Mouse (Mus musculus): Measurements from ENCODE around the gene Zfp74. TPM values are rescaled to one million over a fixed set of nuclear protein-coding genes. Genes with fewer than 3 reads are reported as not detected.

The Zfp74 gene
- total and polyA plus RNA-seq, 2 experiments from 2014 or later: 7.9 to 14.6 TPM

DNA sequence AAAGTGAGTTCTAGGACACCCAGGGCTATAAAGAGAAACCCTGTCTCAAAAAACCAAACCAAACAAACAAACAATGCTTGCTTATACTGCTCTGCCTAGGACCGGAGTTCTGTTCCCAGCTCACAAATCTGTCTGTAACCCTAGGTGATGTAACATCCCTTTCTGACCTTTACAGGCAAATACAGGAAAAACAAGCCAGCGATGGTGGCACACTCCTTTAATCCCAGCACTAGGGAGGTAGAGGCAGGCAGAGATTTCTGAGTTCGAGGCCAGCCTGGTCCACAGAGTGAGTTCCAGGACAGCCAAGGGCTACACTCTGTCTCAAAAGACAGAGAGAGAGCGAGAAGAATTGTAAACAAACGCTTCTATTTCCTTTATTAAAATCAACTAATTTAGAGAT is 46.7 kb downstream of the Zfp74 start:
- TF ChIP-seq CTCF (IDR thresholded peaks at IDR 0.05; ENCODE audit: low read depth): no peak
- 91% methylated on average over 5 of the region's 5 CpGs for WGBS
- H3K4me1 ChIP-seq (ENCODE audit: insufficient read depth, low read length): no peaks in the 10 kb centered on the region; the same call in 1 of the 2 replicates
- no peaks in the 10 kb centered on the region for H3K27me3 ChIP-seq (ENCODE audit: insufficient read depth, low read length)
- peaks cover 7% of the 10 kb centered on the region for H3K36me3 ChIP-seq (ENCODE audit: insufficient read depth, low read length)
- H3K4me3 ChIP-seq (ENCODE audit: low read length): no peak overlapping the region
- DNase-seq (ENCODE audit: low spot score) (no peak), ATAC-seq (no peak)
- H3K9ac ChIP-seq (replicated peaks; ENCODE audit: low read length): no peak overlapping the region
- peak overlapping the region; percentile 59; the same call in 1 of the 2 replicates for H3K4me2 ChIP-seq (ENCODE audit: low read depth, low read length)
- H3K9me3 ChIP-seq (ENCODE audit: low read length): no peaks in the 10 kb centered on the region
- H3K27ac ChIP-seq: peak overlapping the region; percentile 90; the same call in 1 of the 2 replicates

DNA sequence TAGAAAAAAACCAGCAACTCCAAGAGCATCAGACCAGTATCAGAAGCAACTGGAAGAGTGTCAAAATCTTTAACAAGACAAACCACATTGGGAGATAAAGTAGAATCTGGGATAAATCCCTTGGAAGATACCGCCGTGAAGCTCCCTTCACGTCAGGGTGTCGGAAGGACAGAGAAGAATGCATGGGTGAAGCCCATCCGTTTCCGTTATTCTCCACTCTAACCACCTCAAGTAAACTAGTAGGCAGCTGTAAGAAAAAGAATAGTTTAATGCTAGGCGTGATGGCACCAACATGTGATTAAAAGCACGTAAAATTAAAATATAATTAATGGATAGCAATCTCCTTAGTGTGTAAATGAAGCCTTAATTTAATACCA is 47.2 kb downstream of the Zfp74 start:
- Histone ChIP-seq H3K9ac (replicated peaks; ENCODE audit: low read length) (peak overlapping the region; percentile 53; the same call in 1 of the 2 replicates), H3K9me3 (ENCODE audit: low read length) (no peaks in the 10 kb centered on the region), H3K27me3 (ENCODE audit: insufficient read depth, low read length) (no peaks in the 10 kb centered on the region), H3K4me1 (ENCODE audit: insufficient read depth, low read length) (no peaks in the 10 kb centered on the region; the same call in 1 of the 2 replicates), H3K4me3 (ENCODE audit: low read length) (peak overlapping the region; percentile 63), H3K4me2 (ENCODE audit: low read depth, low read length) (peak overlapping the region; percentile 59), H3K36me3 (ENCODE audit: insufficient read depth, low read length) (peaks cover 4% of the 10 kb centered on the region; the same call in 1 of the 2 replicates), H3K27ac (peak overlapping the region; percentile 90)
- ATAC-seq: no peak; the same call in 1 of the 2 replicates
- 12% methylated on average over 8 of the region's 8 CpGs for WGBS
- no peak for TF ChIP-seq CTCF (IDR thresholded peaks at IDR 0.05; ENCODE audit: low read depth)
- no peak for DNase-seq (ENCODE audit: low spot score)

DNA sequence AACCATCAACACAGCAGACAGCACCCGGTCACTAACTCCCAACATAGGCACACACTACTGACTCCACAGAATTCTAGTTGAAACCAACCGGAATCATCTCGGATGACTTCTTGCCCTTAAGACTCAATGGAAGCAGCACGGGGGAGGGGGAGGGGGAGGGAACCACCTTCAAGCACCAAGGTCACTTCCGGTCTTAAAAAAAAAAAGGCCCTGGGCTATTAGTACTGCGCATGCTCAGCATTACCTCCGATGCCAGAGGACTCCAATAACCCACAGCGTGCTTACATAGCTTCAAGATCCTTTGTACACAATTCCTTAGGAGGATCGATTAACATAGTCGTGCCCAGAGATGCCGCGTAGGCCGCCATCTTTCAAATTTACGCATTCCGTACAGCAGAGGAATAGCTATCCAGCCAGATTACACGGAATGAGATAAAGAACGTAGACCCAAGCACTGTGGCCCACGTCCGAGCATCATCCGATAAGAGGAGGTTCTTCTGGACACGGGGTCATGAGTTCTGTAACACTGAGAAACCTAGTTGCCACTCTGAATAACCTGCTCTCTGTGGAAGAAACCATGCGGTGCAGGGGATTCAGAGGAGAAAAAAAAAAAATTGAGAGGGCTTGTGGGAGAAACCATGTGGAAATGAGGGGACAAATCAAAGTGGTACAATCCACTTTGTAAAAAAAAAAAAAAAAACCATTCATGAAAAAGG is 47.8 kb downstream of the Zfp74 start, which contains the start of gene Zfp27:
Gene Zfp27 (minus strand): TSS at position 607 of the 716 bp plus-strand sequence.
- Histone ChIP-seq H3K4me2 (ENCODE audit: low read depth, low read length) (peak within 1 kb of the TSS; percentile 59), H3K27me3 (ENCODE audit: insufficient read depth, low read length) (no peaks in the 10 kb centered on the region), H3K27ac (peak within 1 kb of the TSS; percentile 90), H3K4me3 (ENCODE audit: low read length) (peak within 1 kb of the TSS; percentile 63), H3K36me3 (ENCODE audit: insufficient read depth, low read length) (peaks cover 4% of the 10 kb centered on the region; the same call in 1 of the 2 replicates), H3K4me1 (ENCODE audit: insufficient read depth, low read length) (no peaks in the 10 kb centered on the region; the same call in 1 of the 2 replicates), H3K9me3 (ENCODE audit: low read length) (no peaks in the 10 kb centered on the region), H3K9ac (replicated peaks; ENCODE audit: low read length) (peak within 1 kb of the TSS; percentile 53)
- DNase-seq (ENCODE audit: low spot score) (peak; percentile 95), ATAC-seq (peak; percentile 90)
- WGBS: under 1% methylated on average over 22 of the region's 22 CpGs
- 0 out of 2 replicates have a peak, but pooled peaks have one; percentile 12 for TF ChIP-seq CTCF (IDR thresholded peaks at IDR 0.05; ENCODE audit: low read depth)

DNA sequence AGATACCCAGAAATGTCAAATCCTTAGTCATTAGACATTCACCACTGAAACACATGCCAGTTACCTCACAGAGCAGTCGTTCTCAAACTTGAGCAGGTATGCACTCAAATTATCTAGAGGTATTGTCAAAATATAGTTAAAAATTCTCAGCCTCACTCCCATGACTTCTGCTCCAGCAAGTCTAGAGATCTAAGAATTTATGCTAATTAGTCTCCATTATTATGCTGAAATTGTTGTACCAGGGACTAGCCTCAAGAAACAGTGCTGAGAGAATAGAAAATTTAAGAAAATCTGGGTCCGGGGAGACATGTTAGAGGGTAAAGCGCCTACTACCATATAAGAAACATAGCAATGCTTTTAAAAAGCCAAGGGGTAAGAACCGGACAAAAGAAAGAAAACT is 49.8 kb downstream of the Zfp74 start:
- WGBS: 94% methylated on average over 4 of the region's 4 CpGs
- Histone ChIP-seq H3K9me3 (ENCODE audit: low read length) (no peaks in the 10 kb centered on the region), H3K27me3 (ENCODE audit: insufficient read depth, low read length) (no peaks in the 10 kb centered on the region), H3K4me1 (ENCODE audit: insufficient read depth, low read length) (no peaks in the 10 kb centered on the region; the same call in 1 of the 2 replicates), H3K4me2 (ENCODE audit: low read depth, low read length) (no peak overlapping the region), H3K9ac (replicated peaks; ENCODE audit: low read length) (no peak overlapping the region), H3K4me3 (ENCODE audit: low read length) (no peak overlapping the region), H3K36me3 (ENCODE audit: insufficient read depth, low read length) (peaks cover 14% of the 10 kb centered on the region), H3K27ac (no peak overlapping the region)
- no peak for ATAC-seq
- TF ChIP-seq CTCF (IDR thresholded peaks at IDR 0.05; ENCODE audit: low read depth): no peak
- no peak for DNase-seq (ENCODE audit: low spot score)

DNA sequence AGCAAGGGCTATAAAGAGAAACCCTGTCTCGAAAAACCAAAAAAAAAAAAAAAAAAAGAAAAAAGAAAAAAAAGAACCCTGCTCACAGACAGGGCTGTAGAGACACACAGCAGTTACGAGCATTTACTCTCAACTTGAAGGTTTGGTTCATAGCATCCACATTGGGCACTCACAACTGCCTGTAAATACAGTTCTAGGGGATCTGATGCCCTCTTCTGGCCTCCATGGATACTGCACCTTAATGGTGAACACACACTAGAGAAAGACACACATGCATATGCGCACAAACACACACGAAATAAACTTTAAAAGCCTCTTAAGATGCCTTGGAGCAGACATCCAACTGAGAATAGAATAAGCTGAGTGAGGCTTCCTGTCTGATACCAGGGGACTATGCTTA is 55.5 kb downstream of the Zfp74 start:
- Histone ChIP-seq H3K4me2 (ENCODE audit: low read depth, low read length) (no peak overlapping the region), H3K9ac (replicated peaks; ENCODE audit: low read length) (no peak overlapping the region), H3K4me3 (ENCODE audit: low read length) (no peak overlapping the region), H3K9me3 (ENCODE audit: low read length) (peaks cover 27% of the 10 kb centered on the region), H3K27ac (no peak overlapping the region), H3K36me3 (ENCODE audit: insufficient read depth, low read length) (peaks cover 65% of the 10 kb centered on the region), H3K27me3 (ENCODE audit: insufficient read depth, low read length) (no peaks in the 10 kb centered on the region), H3K4me1 (ENCODE audit: insufficient read depth, low read length) (no peaks in the 10 kb centered on the region)
- 89% methylated on average over 4 of the region's 4 CpGs for WGBS
- ATAC-seq (no peak), DNase-seq (ENCODE audit: low spot score) (no peak)
- TF ChIP-seq CTCF (IDR thresholded peaks at IDR 0.05; ENCODE audit: low read depth): no peak

DNA sequence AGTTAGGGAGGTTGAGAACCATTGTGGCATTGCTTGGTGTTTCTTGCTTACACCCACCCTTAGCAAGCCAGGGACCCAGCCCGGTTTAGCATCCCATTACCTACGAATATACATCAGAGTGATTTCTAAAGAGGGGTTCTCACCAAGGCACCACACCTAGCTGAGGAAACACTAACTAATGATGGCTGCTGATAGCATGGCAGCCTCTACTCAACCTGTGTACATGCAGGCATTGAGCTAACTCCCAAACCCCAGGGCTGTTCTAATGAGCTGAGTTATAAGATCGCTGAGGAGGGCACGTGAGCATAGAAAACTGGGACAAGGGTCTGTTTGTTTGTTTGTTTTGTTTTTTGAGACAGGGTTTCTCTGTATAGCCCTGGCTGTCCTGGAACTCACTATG is 61.1 kb downstream of the Zfp74 start:
- 98% methylated on average over 4 of the region's 4 CpGs for WGBS
- Histone ChIP-seq H3K4me1 (ENCODE audit: insufficient read depth, low read length) (no peaks in the 10 kb centered on the region), H3K9ac (replicated peaks; ENCODE audit: low read length) (no peak overlapping the region), H3K27me3 (ENCODE audit: insufficient read depth, low read length) (no peaks in the 10 kb centered on the region), H3K4me2 (ENCODE audit: low read depth, low read length) (no peak overlapping the region), H3K36me3 (ENCODE audit: insufficient read depth, low read length) (peaks cover 52% of the 10 kb centered on the region), H3K9me3 (ENCODE audit: low read length) (peaks cover 25% of the 10 kb centered on the region), H3K27ac (no peak overlapping the region), H3K4me3 (ENCODE audit: low read length) (no peak overlapping the region)
- ATAC-seq (no peak), DNase-seq (ENCODE audit: low spot score) (no peak)
- no peak for TF ChIP-seq CTCF (IDR thresholded peaks at IDR 0.05; ENCODE audit: low read depth)

DNA sequence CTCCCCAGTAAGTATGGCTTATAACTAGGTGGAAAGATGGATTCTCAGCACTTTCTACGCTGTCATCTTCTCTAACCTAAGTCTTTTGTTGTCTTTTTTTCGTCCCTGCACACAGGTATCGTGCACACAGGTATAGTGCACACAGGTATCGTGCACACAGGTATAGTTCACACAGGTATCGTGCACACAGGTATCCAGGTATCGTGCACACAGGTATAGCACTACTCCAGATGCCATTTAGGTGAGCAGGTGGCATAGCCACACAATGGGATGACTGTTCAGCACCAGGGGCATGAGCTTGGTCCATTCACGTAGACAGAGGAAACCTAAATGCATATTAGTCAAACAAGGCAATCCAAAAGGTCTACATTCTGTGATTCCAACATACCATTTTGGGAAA is 63.4 kb downstream of the Zfp74 start:
- Histone ChIP-seq H3K27ac (no peak overlapping the region), H3K4me1 (ENCODE audit: insufficient read depth, low read length) (no peaks in the 10 kb centered on the region), H3K36me3 (ENCODE audit: insufficient read depth, low read length) (peaks cover 34% of the 10 kb centered on the region), H3K9me3 (ENCODE audit: low read length) (peaks cover 26% of the 10 kb centered on the region), H3K27me3 (ENCODE audit: insufficient read depth, low read length) (no peaks in the 10 kb centered on the region), H3K9ac (replicated peaks; ENCODE audit: low read length) (no peak overlapping the region), H3K4me3 (ENCODE audit: low read length) (no peak overlapping the region), H3K4me2 (ENCODE audit: low read depth, low read length) (no peak overlapping the region)
- TF ChIP-seq CTCF (IDR thresholded peaks at IDR 0.05; ENCODE audit: low read depth): no peak
- 98% methylated on average over 7 of the region's 7 CpGs for WGBS
- no peak for ATAC-seq
- DNase-seq (ENCODE audit: low spot score): no peak
